Mouse (Mus musculus): ENCODE results near the gene Bpifb1. TPM values are rescaled to one million over a fixed set of nuclear protein-coding genes. Genes with fewer than 3 reads are reported as not detected.

The Bpifb1 gene
- polyA plus RNA-seq, 1 experiment from 2014 or later: not detected

DNA sequence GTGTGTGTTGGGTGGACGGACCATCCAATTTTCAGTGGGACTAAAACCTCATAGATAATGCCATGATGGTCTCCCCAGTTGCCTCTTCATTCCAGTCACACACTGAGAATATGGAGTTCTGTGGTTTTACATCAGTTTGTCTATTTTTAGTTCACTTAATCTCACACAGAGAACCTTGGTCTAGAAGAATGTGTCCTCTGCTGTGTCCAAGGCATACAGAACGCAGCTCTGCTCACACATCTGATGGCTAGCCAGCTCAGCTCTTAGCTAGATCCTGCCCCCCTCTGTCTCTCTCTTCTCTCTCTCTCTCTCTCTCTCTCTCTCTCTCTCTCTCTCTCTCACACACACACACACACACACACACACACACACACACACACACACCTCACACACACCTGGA is 1.5 kb downstream of the Bpifb1 start:
- no peak overlapping the region for H3K4me3 ChIP-seq (ENCODE audit: low read depth, low read length)
- H3K4me2 ChIP-seq (ENCODE audit: low read depth, low read length): no peak overlapping the region
- 77% methylated on average over 2 of the region's 2 CpGs for WGBS
- H3K27ac ChIP-seq (replicated peaks; ENCODE audit: low read depth, low read length): no peak overlapping the region
- H3K9ac ChIP-seq (replicated peaks; ENCODE audit: low read length): no peak overlapping the region
- no peaks in the 10 kb centered on the region for H3K36me3 ChIP-seq (replicated peaks; ENCODE audit: control insufficient read depth, insufficient read depth, low read depth, low read length)
- no peak for ATAC-seq (replicated peaks; ENCODE audit: insufficient number of reproducible peaks, low FRiP score, low TSS enrichment, low read depth)
- no peaks in the 10 kb centered on the region for H3K9me3 ChIP-seq (replicated peaks; ENCODE audit: control insufficient read depth, low read length)
- H3K27me3 ChIP-seq (ENCODE audit: control insufficient read depth, insufficient read depth, low read length): no peaks in the 10 kb centered on the region
- no peaks in the 10 kb centered on the region for H3K4me1 ChIP-seq (ENCODE audit: control insufficient read depth, insufficient read depth, low read length)
- no peak for DNase-seq (ENCODE audit: low spot score)

DNA sequence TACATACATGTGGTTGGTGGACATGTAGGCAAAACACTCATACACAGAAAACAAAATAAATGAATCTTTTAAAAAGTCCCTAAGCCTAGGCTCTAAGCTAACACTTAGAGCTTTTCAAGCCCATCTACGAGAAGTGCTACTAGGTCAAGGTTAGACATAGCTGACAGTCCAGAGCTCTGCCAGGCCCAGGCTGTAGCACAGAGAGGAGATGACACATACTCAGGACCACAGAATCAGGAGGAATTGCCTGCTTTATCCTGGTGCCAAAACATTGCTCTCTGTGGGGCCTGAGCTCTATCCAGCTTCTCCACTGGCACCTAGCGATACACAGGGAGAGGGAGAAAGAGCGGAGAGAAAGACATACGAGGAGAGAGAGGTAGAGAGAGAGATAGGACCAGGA is 2.5 kb downstream of the Bpifb1 start:
- Histone ChIP-seq H3K9ac (replicated peaks; ENCODE audit: low read length) (no peak overlapping the region), H3K9me3 (replicated peaks; ENCODE audit: control insufficient read depth, low read length) (no peaks in the 10 kb centered on the region), H3K27ac (replicated peaks; ENCODE audit: low read depth, low read length) (no peak overlapping the region), H3K4me2 (ENCODE audit: low read depth, low read length) (no peak overlapping the region), H3K4me3 (ENCODE audit: low read depth, low read length) (no peak overlapping the region), H3K27me3 (ENCODE audit: control insufficient read depth, insufficient read depth, low read length) (no peaks in the 10 kb centered on the region), H3K4me1 (ENCODE audit: control insufficient read depth, insufficient read depth, low read length) (no peaks in the 10 kb centered on the region), H3K36me3 (replicated peaks; ENCODE audit: control insufficient read depth, insufficient read depth, low read depth, low read length) (no peaks in the 10 kb centered on the region)
- 84% methylated on average over 4 of the region's 4 CpGs for WGBS
- no peak for ATAC-seq (replicated peaks; ENCODE audit: insufficient number of reproducible peaks, low FRiP score, low TSS enrichment, low read depth)
- no peak for DNase-seq (ENCODE audit: low spot score)

DNA sequence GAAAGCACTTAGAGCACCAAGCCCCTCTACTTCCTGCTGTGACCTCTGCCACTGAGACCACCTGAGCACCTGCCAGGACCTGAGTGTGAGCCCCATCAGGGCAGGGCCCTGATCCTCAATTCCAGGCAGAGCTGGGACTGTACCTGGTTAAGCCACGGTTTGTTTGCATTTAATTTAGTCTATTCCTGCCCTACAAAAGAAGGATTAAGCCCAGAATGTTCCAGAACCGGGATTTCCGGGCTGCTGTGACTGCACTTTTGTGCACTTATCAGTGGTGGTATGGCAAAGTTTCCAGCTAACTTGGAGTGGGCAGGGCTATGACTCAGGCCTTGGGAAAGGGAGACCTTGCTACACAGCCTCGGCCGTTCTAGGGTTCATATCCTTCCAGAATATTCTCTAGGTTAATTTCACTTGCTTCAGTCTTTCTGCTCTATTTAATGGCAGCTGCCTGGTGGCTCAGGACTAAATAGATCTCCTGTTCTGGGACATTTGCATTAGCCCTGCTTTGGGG is 3.4 kb downstream of the Bpifb1 start:
- 80% methylated on average over 5 of the region's 5 CpGs for WGBS
- Histone ChIP-seq H3K27ac (replicated peaks; ENCODE audit: low read depth, low read length) (no peak overlapping the region), H3K27me3 (ENCODE audit: control insufficient read depth, insufficient read depth, low read length) (no peaks in the 10 kb centered on the region), H3K4me2 (ENCODE audit: low read depth, low read length) (no peak overlapping the region), H3K4me3 (ENCODE audit: low read depth, low read length) (no peak overlapping the region), H3K36me3 (replicated peaks; ENCODE audit: control insufficient read depth, insufficient read depth, low read depth, low read length) (no peaks in the 10 kb centered on the region), H3K9ac (replicated peaks; ENCODE audit: low read length) (no peak overlapping the region), H3K4me1 (ENCODE audit: control insufficient read depth, insufficient read depth, low read length) (no peaks in the 10 kb centered on the region), H3K9me3 (replicated peaks; ENCODE audit: control insufficient read depth, low read length) (no peaks in the 10 kb centered on the region)
- ATAC-seq (replicated peaks; ENCODE audit: insufficient number of reproducible peaks, low FRiP score, low TSS enrichment, low read depth) (no peak), DNase-seq (ENCODE audit: low spot score) (no peak)

DNA sequence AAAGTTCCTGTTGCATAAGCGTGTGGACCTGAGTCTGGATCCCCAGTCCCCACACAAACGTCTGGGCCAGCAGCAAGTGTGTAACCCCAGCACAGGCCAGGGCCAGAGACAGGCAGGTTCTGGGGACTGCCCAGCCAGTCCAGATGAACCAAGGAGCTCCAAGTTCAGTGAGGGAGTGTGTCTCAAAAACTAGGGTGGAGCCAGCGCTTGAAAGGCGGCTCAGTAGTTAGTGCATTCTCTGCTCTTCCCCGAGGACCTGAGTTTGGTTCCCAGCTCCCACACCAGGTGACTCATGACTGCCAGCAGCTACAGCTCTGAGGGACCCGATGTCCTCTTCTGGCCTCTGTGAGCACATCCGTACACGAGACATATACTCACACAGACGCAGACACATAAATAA is 6.4 kb downstream of the Bpifb1 start:
- 89% methylated on average over 9 of the region's 9 CpGs for WGBS
- H3K9me3 ChIP-seq (replicated peaks; ENCODE audit: control insufficient read depth, low read length): no peaks in the 10 kb centered on the region
- ATAC-seq (replicated peaks; ENCODE audit: insufficient number of reproducible peaks, low FRiP score, low TSS enrichment, low read depth): no peak

DNA sequence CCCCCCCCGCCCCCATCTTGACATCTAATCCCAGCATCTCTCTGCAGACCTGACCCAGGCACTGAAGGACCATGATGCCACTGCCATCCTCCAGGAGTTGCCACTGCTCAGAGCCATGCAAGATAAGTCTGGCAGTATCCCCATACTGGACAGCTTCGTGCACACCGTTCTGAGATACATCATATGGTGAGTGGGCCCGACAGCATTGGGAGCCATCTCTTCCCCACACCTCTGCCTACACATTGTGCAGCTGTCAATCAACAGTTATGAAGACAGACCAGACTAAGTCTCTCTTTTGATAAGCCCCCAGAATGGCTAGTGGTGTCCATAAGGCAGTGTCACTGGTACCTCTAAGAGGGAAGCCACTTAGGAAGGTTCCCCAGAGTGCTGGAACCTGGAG is 14.0 kb downstream of the Bpifb1 start:
- Histone ChIP-seq H3K4me2 (ENCODE audit: low read depth, low read length) (no peak overlapping the region), H3K9me3 (replicated peaks; ENCODE audit: control insufficient read depth, low read length) (no peaks in the 10 kb centered on the region), H3K36me3 (replicated peaks; ENCODE audit: control insufficient read depth, insufficient read depth, low read depth, low read length) (no peaks in the 10 kb centered on the region), H3K4me3 (ENCODE audit: low read depth, low read length) (no peak overlapping the region), H3K27ac (replicated peaks; ENCODE audit: low read depth, low read length) (no peak overlapping the region), H3K9ac (replicated peaks; ENCODE audit: low read length) (no peak overlapping the region), H3K27me3 (ENCODE audit: control insufficient read depth, insufficient read depth, low read length) (no peaks in the 10 kb centered on the region), H3K4me1 (ENCODE audit: control insufficient read depth, insufficient read depth, low read length) (no peaks in the 10 kb centered on the region)
- 92% methylated on average over 4 of the region's 4 CpGs for WGBS
- ATAC-seq (replicated peaks; ENCODE audit: insufficient number of reproducible peaks, low FRiP score, low TSS enrichment, low read depth) (no peak), DNase-seq (ENCODE audit: low spot score) (no peak)

More for the DNA sequence above, 6.4 kb downstream of the Bpifb1 start:
- H3K36me3 ChIP-seq (replicated peaks; ENCODE audit: control insufficient read depth, insufficient read depth, low read depth, low read length): no peaks in the 10 kb centered on the region
- H3K27ac ChIP-seq (replicated peaks; ENCODE audit: low read depth, low read length): no peak overlapping the region
- no peak for DNase-seq (ENCODE audit: low spot score)
- H3K4me3 ChIP-seq (ENCODE audit: low read depth, low read length): no peak overlapping the region
- no peak overlapping the region for H3K9ac ChIP-seq (replicated peaks; ENCODE audit: low read length)
- no peaks in the 10 kb centered on the region for H3K27me3 ChIP-seq (ENCODE audit: control insufficient read depth, insufficient read depth, low read length)
- H3K4me2 ChIP-seq (ENCODE audit: low read depth, low read length): no peak overlapping the region
- H3K4me1 ChIP-seq (ENCODE audit: control insufficient read depth, insufficient read depth, low read length): no peaks in the 10 kb centered on the region

DNA sequence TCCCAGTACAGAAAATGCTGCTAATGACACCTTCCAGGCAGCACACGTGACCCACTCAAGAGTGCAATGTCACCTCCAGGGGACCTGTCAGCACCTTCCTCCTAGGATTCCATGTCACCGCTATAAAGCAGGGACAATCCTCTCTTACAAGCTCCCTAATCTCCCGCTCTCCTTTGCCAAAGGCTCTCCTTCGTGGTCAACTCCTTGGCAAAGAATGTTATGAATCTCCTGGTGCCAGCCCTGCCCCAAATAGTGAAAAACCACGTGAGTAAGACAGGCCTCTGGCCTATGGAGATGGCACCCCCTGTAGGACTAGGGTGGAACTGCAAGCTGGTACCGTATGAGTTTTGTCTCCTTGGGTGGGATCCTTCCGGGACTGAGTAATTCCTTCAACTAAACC is 16.3 kb downstream of the Bpifb1 start:
- H3K4me1 ChIP-seq (ENCODE audit: control insufficient read depth, insufficient read depth, low read length): no peaks in the 10 kb centered on the region
- whole genome bisulfite sequencing: 63% methylated on average over 7 of the region's 7 CpGs
- no peak overlapping the region for H3K4me3 ChIP-seq (ENCODE audit: low read depth, low read length)
- H3K36me3 ChIP-seq (replicated peaks; ENCODE audit: control insufficient read depth, insufficient read depth, low read depth, low read length): no peaks in the 10 kb centered on the region
- H3K4me2 ChIP-seq (ENCODE audit: low read depth, low read length): no peak overlapping the region
- no peak for ATAC-seq (replicated peaks; ENCODE audit: insufficient number of reproducible peaks, low FRiP score, low TSS enrichment, low read depth)
- no peak overlapping the region for H3K27ac ChIP-seq (replicated peaks; ENCODE audit: low read depth, low read length)
- no peak overlapping the region for H3K9ac ChIP-seq (replicated peaks; ENCODE audit: low read length)
- no peaks in the 10 kb centered on the region for H3K9me3 ChIP-seq (replicated peaks; ENCODE audit: control insufficient read depth, low read length)
- DNase-seq (ENCODE audit: low spot score): peak; percentile 45
- H3K27me3 ChIP-seq (ENCODE audit: control insufficient read depth, insufficient read depth, low read length): no peaks in the 10 kb centered on the region

DNA sequence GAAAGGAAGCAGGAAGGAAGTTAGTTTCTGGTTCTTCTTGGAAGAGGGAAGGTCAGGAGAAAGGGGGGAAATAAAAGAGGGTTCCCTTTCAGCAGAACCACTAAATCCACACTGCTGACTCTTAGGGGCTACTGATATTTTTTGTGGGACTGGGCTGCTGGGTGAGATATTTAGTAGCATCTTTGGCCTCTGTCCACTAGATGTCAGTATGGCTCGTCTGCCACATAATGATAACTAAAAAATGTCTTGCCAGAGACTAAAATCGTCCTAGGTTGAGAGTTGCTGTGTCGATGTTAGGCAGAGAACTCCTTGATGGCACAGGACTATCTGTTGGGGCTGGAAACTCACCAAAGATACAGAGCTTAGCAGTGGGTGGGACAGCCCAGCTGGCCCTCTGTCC is 18.5 kb downstream of the Bpifb1 start:
- Histone ChIP-seq H3K4me1 (ENCODE audit: control insufficient read depth, insufficient read depth, low read length) (no peaks in the 10 kb centered on the region), H3K4me2 (ENCODE audit: low read depth, low read length) (no peak overlapping the region), H3K9me3 (replicated peaks; ENCODE audit: control insufficient read depth, low read length) (no peaks in the 10 kb centered on the region), H3K27ac (replicated peaks; ENCODE audit: low read depth, low read length) (no peak overlapping the region), H3K4me3 (ENCODE audit: low read depth, low read length) (no peak overlapping the region), H3K9ac (replicated peaks; ENCODE audit: low read length) (no peak overlapping the region), H3K27me3 (ENCODE audit: control insufficient read depth, insufficient read depth, low read length) (no peaks in the 10 kb centered on the region), H3K36me3 (replicated peaks; ENCODE audit: control insufficient read depth, insufficient read depth, low read depth, low read length) (no peaks in the 10 kb centered on the region)
- ATAC-seq (replicated peaks; ENCODE audit: insufficient number of reproducible peaks, low FRiP score, low TSS enrichment, low read depth) (no peak), DNase-seq (ENCODE audit: low spot score) (peak; percentile 60)
- WGBS: 21% methylated on average over 3 of the region's 3 CpGs

DNA sequence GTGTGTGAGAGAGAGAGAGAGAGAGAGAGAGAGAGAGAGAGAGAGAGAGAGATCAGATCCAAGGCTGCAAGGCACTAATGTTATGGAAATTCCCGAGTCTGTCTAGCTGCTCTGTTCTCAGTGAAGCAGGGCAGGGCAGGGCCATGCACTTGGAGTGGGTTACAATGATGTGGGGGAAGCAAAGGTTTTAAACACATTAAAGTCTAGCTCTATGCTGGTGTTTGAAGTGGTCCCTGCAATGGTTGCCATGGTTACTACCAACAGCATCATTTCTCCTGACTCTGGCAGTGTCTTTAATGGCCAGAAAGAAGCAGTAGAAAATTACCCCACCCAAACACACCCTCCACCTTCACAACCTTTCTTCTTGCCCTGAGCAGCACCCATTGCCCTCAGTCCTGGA is 20.5 kb downstream of the Bpifb1 start:
- H3K27ac ChIP-seq (replicated peaks; ENCODE audit: low read depth, low read length): no peak overlapping the region
- WGBS: 81% methylated on average over 1 of the region's 1 CpGs
- no peaks in the 10 kb centered on the region for H3K4me1 ChIP-seq (ENCODE audit: control insufficient read depth, insufficient read depth, low read length)
- H3K4me3 ChIP-seq (ENCODE audit: low read depth, low read length): no peak overlapping the region
- H3K9me3 ChIP-seq (replicated peaks; ENCODE audit: control insufficient read depth, low read length): no peaks in the 10 kb centered on the region
- DNase-seq (ENCODE audit: low spot score) (no peak), ATAC-seq (replicated peaks; ENCODE audit: insufficient number of reproducible peaks, low FRiP score, low TSS enrichment, low read depth) (no peak)
- no peak overlapping the region for H3K4me2 ChIP-seq (ENCODE audit: low read depth, low read length)
- H3K36me3 ChIP-seq (replicated peaks; ENCODE audit: control insufficient read depth, insufficient read depth, low read depth, low read length): no peaks in the 10 kb centered on the region
- no peaks in the 10 kb centered on the region for H3K27me3 ChIP-seq (ENCODE audit: control insufficient read depth, insufficient read depth, low read length)
- H3K9ac ChIP-seq (replicated peaks; ENCODE audit: low read length): no peak overlapping the region
